Mouse (Mus musculus) hindbrain, embryonic 16.5 days (tissue): ENCODE data around the gene Mrtfa. TPM values are rescaled to one million over a fixed set of nuclear protein-coding genes. Genes with fewer than 3 reads are reported as not detected.

Experiments
- ATAC-seq: fragments of 200-750 bp; cut with Nextera tagmentation; 2 replicates; pipeline ENCODE4 v1.8.0; 2017; ENCODE audit warnings: moderate TSS enrichment, moderate library complexity
- H3K27ac ChIP-seq: fragments of 300-500 bp; sonication (generic); 2 replicates; pipeline ENCODE4 v1.5.1; 2014; ENCODE audit warnings: low read depth, mild to moderate bottlenecking, control low read depth, low read length, moderate library complexity
- H3K27me3 ChIP-seq: fragments of 300-500 bp; sonication (generic); replicated peaks from 2 replicates; pipeline ENCODE4 v1.6.1; 2014; ENCODE audit warnings: low read length; ENCODE audit not compliant: control insufficient read depth, insufficient read depth
- H3K36me3 ChIP-seq: fragments of 300-500 bp; sonication (generic); 2 replicates; pipeline ENCODE4 v1.6.1; 2014; ENCODE audit warnings: mild to moderate bottlenecking, low read length, moderate library complexity, mixed read lengths; ENCODE audit not compliant: control insufficient read depth, insufficient read depth
- H3K4me1 ChIP-seq: fragments of 300-500 bp; sonication (generic); 2 replicates; pipeline ENCODE4 v1.6.1; 2014; ENCODE audit warnings: low read depth, low read length; ENCODE audit not compliant: control insufficient read depth, insufficient read depth
- H3K4me2 ChIP-seq: fragments of 300-500 bp; sonication (generic); 2 replicates; pipeline ENCODE4 v1.6.1; 2014; ENCODE audit warnings: mild to moderate bottlenecking, low read length, control low read depth, moderate library complexity
- H3K4me3 ChIP-seq: fragments of 300-500 bp; sonication (generic); 2 replicates; pipeline ENCODE4 v1.5.1; 2014; ENCODE audit warnings: mild to moderate bottlenecking, low read length, control low read depth, moderate library complexity
- H3K9ac ChIP-seq: fragments of 300-500 bp; sonication (generic); 2 replicates; pipeline ENCODE4 v1.6.1; 2014; ENCODE audit warnings: low read depth, mild to moderate bottlenecking, control low read depth, low read length, moderate library complexity
- H3K9me3 ChIP-seq: fragments of 300-500 bp; sonication (generic); 2 replicates; pipeline ENCODE4 v1.6.1; 2014; ENCODE audit warnings: mild to moderate bottlenecking, low read length, moderate library complexity; ENCODE audit not compliant: control insufficient read depth
- WGBS: fragments of 180-500 bp; shearing (Covaris S2); extraction: QIAGEN DNeasy Blood & Tissue Kit; methylation state at CpG from one replicate; pipeline ENCODE4 v1.1.7; 2014; 5-methylcytosine and 5-hydroxymethylcytosine counted together
- polyA plus RNA-seq: library from polyadenylated mRNA; unstranded; fragments of >200 nt; fragmentation: Nextera tagmentation; extraction: Ambion mirVana; gene quantifications from 2 replicates; pipeline ENCODE4 v1.2.1, GENCODE M21; 2015

The Mrtfa gene
- polyA plus RNA-seq, 1 experiment from 2014 or later, result 24.1 TPM

DNA sequence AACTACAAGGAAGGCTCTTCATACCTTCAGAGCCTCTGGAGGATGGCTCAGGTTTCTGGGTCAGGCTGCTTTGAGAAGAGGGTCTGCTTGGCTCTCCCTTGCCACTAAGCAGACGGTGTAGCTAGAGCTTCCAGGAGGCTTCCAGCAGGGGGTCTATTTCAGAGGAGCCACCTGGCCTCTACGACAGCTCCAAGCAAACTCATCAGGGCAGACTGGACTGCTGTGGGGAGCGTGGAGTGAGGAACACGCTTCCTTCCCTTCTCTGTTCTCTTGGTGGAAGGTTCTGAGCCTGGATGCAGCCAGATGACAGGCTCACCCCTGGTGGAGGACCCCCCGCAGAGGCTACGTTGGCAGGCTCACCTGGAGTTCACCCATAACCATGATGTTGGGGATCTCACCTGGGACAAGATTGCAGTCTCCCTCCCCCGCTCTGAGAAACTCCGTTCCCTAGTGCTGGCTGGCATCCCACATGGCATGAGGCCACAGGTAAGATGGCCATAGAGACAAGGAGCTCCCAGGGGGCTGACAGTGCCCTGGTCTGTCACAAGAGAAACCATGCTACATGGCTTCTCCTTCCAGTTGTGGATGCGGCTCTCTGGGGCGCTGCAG lies 184.3 kb downstream of the Mrtfa start:
- ATAC-seq, result no peak
- 81% methylated on average over 10 of the region's 10 CpGs for WGBS
- H3K4me2 ChIP-seq, result no peak overlapping the region
- no peaks in the 10 kb centered on the region for H3K9me3 ChIP-seq
- H3K4me1 ChIP-seq, result no peaks in the 10 kb centered on the region
- peaks cover 26% of the 10 kb centered on the region for H3K36me3 ChIP-seq
- no peak overlapping the region for H3K9ac ChIP-seq
- no peak overlapping the region for H3K27ac ChIP-seq
- H3K27me3 ChIP-seq, result no peaks in the 10 kb centered on the region
- H3K4me3 ChIP-seq, result no peak overlapping the region

DNA sequence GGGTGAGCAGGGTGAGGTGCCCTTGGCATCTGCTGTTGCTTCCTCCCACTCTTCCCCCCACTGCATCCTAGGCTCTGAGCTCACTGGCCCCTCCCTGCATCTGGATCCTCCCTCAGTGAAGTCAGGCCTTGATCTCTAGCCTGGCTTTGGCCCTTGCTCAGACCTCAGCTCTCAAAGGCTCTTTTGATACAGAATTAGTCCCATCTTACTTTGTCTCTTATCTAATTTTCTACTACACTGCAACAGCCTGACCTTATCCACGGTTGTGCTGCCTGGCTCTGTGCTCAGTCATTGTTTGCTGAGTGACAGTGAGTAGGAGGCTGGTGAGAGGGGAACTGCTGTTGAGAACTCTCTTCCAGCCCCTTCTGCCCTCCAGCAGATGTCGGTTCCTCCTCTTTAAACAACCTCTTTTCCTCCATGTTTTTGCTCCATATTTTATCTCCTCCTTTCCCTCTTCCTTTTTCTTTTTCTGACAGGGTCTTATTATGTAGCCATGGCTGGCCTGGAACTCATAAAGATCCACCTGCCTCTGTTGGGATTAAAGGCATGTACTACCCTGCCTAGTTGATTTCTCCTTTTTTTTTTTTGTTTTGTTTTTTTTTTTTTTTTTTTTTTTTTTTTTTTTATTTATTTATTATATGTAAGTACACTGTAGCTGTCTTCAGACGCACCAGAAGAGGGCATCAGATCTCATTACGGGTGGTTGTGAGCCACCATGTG lies 190.0 kb downstream of the Mrtfa start:
- ATAC-seq, result no peak
- 66% methylated on average over 4 of the region's 4 CpGs for WGBS
- no peak overlapping the region for H3K9ac ChIP-seq

DNA sequence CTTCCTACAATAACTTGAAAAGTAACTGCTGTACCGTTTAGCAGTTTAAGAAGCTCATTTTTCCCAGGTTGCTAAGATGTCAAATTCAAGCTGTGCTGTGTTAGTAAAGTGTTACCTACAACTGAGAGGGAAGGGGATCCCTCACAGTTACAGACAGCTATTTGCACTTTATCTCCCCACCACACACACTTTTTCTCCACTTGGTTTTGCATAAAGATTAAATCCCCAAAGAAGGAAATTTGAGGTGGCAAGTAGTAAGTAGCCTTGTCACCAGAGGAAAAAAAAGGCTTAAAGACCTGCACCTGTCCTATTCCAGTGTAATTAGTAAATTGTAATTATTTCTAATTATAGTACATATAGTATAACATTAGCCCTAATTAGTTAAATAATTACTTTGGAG lies 193.5 kb downstream of the Mrtfa start:
- Histone ChIP-seq H3K9me3 (no peaks in the 10 kb centered on the region), H3K27ac (no peak overlapping the region), H3K27me3 (no peaks in the 10 kb centered on the region), H3K36me3 (no peaks in the 10 kb centered on the region), H3K4me2 (no peak overlapping the region), H3K4me1 (no peaks in the 10 kb centered on the region), H3K9ac (no peak overlapping the region), H3K4me3 (no peak overlapping the region)
- WGBS, result 49% methylated on average over 1 of the region's 1 CpGs
- ATAC-seq, result no peak

More for the DNA sequence above, 190.0 kb downstream of the Mrtfa start:
- Histone ChIP-seq H3K4me2 (no peak overlapping the region), H3K9me3 (no peaks in the 10 kb centered on the region), H3K36me3 (peaks cover 5% of the 10 kb centered on the region; the same call in 1 of the 2 replicates), H3K27me3 (no peaks in the 10 kb centered on the region), H3K4me3 (no peak overlapping the region), H3K4me1 (no peaks in the 10 kb centered on the region), H3K27ac (no peak overlapping the region)

DNA sequence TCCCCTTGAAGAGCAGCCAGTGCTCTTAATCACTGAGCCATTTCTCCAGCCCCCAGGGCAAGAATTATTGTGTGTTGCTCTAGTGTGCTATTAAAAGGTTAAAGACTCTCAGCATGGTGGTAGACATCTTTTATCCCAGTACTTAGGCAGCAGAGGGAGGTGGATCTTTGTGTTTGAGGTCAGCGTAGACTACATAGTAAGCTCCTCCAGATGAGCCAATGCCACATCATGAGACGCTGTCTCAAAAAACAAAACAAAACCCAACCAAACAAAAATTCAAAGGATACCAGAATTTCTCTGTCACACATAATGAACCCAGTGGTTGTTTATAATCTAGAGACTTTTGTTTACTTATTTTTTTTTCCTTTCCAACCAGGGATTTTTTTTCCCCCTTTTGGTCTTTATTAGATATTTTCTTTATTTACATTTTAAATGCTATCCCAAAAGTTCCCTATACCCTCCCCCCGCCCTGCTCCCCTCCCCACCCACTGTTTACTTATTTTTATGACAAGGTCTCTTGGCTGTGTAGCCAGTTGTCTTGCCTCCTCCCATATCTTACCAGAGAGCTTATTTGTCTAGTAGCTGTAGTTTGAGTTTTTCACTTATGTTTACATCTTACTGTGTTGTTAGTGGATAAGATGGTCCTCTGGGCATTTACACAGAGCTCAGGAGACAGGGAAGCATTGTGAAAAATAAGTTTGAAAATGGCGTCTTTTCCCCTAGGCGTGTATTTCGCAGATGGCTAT lies 194.3 kb downstream of the Mrtfa start:
- no peaks in the 10 kb centered on the region for H3K4me1 ChIP-seq
- no peak overlapping the region for H3K4me3 ChIP-seq
- 80% methylated on average over 6 of the region's 6 CpGs for WGBS
- H3K9me3 ChIP-seq, result no peaks in the 10 kb centered on the region
- H3K36me3 ChIP-seq, result no peaks in the 10 kb centered on the region
- no peak overlapping the region for H3K4me2 ChIP-seq
- H3K27ac ChIP-seq, result no peak overlapping the region
- ATAC-seq, result no peak
- no peaks in the 10 kb centered on the region for H3K27me3 ChIP-seq
- no peak overlapping the region for H3K9ac ChIP-seq

DNA sequence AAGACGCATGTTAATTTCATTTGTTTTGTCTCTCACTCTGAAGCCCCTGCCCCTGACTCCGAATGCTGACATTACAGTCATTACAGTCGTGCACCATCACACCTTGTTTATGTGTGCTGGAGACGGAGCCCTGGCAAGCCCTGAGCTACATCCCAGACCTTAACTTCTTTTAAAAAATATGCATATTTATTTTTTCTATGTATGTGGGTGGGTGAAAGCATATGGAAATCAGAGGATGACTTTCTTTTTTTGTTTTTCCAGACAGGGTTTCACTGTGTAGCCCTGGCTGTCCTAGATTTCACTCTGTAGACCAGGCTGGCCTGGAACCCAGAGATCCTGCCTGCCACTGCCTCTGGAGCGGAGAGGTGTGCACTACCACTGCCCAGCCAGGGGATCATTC lies 195.6 kb downstream of the Mrtfa start:
- Histone ChIP-seq H3K27ac (no peak overlapping the region), H3K4me1 (no peaks in the 10 kb centered on the region), H3K4me2 (no peak overlapping the region), H3K36me3 (no peaks in the 10 kb centered on the region), H3K9ac (no peak overlapping the region), H3K9me3 (no peaks in the 10 kb centered on the region), H3K27me3 (no peaks in the 10 kb centered on the region), H3K4me3 (no peak overlapping the region)
- 89% methylated on average over 5 of the region's 5 CpGs for WGBS
- no peak for ATAC-seq

DNA sequence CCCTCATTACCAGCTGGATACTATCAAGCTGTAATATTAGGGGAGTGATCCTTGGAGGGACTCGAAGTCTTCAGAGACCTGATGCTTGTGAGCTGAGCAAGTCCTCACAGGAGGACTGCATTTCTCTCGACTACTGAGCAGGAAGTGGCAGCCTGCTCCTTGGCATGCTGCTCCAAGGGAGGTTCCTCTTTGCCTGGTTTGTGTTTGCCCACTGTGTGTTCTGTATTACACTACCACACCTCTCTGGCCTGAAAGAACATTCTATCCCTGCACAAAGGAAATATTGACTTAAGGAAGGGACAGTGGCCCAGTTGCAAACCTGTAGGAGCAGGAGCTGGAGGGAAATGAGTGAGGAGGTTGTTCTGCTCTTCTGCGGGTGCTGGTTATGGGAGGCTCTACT lies 200.8 kb downstream of the Mrtfa start:
- Histone ChIP-seq H3K4me3 (no peak overlapping the region), H3K9ac (no peak overlapping the region), H3K36me3 (no peaks in the 10 kb centered on the region), H3K27ac (no peak overlapping the region), H3K9me3 (no peaks in the 10 kb centered on the region), H3K27me3 (no peaks in the 10 kb centered on the region), H3K4me2 (no peak overlapping the region), H3K4me1 (no peaks in the 10 kb centered on the region)
- no peak for ATAC-seq
- WGBS, result 85% methylated on average over 3 of the region's 3 CpGs

DNA sequence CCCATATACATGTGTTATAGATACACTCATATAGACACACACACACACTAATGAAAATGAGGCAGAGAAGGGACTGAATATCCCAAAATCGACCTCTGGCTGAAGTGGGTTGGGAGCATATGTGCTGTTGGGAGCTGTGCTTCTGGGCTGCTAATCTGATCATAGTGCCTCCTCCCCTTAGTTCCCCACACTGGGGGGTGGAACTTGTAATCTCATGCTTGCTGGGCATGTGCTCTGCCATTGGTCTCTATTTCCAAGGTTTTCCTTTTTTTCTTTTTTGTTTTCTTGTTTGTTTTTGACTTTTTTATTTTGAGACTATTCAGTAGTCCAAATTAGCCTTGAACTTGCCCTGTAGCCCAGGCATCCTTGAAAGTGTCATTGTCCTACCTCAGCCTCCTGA lies 202.2 kb downstream of the Mrtfa start:
- no peak overlapping the region for H3K4me3 ChIP-seq
- no peak overlapping the region for H3K27ac ChIP-seq
- no peak overlapping the region for H3K4me2 ChIP-seq
- H3K9ac ChIP-seq, result no peak overlapping the region
- no peaks in the 10 kb centered on the region for H3K36me3 ChIP-seq
- no peaks in the 10 kb centered on the region for H3K9me3 ChIP-seq
- no peak for ATAC-seq
- no peaks in the 10 kb centered on the region for H3K4me1 ChIP-seq
- H3K27me3 ChIP-seq, result no peaks in the 10 kb centered on the region
- 62% methylated on average over 1 of the region's 1 CpGs for WGBS

DNA sequence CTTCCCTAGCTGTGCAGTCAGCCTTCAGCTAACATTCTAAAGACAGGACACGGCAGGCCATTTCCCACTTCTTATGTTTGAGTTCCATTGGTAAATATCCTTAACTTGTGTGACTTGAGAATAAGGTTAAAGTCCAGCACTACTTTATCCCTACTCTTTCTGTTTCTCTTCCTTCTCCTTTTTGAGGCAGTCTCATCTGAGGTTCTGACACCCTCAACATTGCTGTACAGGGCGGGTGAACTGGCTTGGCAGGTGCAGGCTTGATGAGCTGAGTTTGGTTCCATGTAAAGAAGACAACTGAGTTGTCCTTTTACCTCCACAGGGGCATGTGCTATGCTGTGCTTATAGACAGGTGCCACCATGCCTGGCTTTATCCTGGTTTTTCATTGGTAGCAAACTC lies 207.3 kb downstream of the Mrtfa start:
- no peak overlapping the region for H3K9ac ChIP-seq
- H3K36me3 ChIP-seq, result no peaks in the 10 kb centered on the region
- no peak overlapping the region for H3K27ac ChIP-seq
- 96% methylated on average over 2 of the region's 2 CpGs for WGBS
- H3K4me1 ChIP-seq, result peaks cover 10% of the 10 kb centered on the region
- no peak for ATAC-seq
- no peak overlapping the region for H3K4me3 ChIP-seq
- H3K4me2 ChIP-seq, result no peak overlapping the region
- H3K27me3 ChIP-seq, result no peaks in the 10 kb centered on the region
- H3K9me3 ChIP-seq, result no peaks in the 10 kb centered on the region

DNA sequence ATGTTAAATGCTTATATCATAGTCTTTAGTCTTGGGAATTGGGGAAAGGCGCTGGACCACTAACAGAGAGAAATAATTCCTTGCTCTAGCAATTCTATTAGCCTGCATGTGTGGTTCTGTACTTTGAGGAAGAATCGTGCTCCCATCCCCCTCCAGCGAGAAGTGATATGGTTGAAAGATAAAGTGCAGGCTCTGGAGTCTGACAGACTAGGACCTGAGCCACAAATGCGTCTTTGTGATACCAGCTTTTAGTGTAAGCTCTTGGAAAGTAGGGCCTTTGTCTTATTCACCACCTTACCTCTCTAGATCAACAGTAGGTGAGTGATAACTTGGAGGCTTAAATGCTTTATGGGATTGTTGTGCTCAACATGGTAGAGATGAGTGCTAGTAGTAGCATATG lies 209.4 kb downstream of the Mrtfa start:
- H3K4me1 ChIP-seq, result peaks cover 10% of the 10 kb centered on the region
- H3K27ac ChIP-seq, result no peak overlapping the region
- ATAC-seq, result no peak
- H3K9ac ChIP-seq, result no peak overlapping the region
- H3K9me3 ChIP-seq, result no peaks in the 10 kb centered on the region
- no peak overlapping the region for H3K4me2 ChIP-seq
- H3K4me3 ChIP-seq, result no peak overlapping the region
- no peaks in the 10 kb centered on the region for H3K36me3 ChIP-seq
- 90% methylated on average over 4 of the region's 4 CpGs for WGBS
- no peaks in the 10 kb centered on the region for H3K27me3 ChIP-seq
